Mouse (Mus musculus) inflammation-experienced regulatory T-cells (primary cell): ENCODE measurements around the gene Tmtc2. TPM values are rescaled to one million over a fixed set of nuclear protein-coding genes. Genes with fewer than 3 reads are reported as not detected.

Experiments used
- polyA plus RNA-seq, 2 experiments: library from polyadenylated mRNA; unstranded; fragments of 100-300 nt; shearing (Covaris generic); gene quantifications; one replicate each; pipeline ENCODE4 v1.2.1; 2017

Gene Tmtc2
- 1 to 10 TPM in 1 of 2 experiments, under 1 TPM in 1; 0.54 to 1.4 TPM for polyA plus RNA-seq

DNA sequence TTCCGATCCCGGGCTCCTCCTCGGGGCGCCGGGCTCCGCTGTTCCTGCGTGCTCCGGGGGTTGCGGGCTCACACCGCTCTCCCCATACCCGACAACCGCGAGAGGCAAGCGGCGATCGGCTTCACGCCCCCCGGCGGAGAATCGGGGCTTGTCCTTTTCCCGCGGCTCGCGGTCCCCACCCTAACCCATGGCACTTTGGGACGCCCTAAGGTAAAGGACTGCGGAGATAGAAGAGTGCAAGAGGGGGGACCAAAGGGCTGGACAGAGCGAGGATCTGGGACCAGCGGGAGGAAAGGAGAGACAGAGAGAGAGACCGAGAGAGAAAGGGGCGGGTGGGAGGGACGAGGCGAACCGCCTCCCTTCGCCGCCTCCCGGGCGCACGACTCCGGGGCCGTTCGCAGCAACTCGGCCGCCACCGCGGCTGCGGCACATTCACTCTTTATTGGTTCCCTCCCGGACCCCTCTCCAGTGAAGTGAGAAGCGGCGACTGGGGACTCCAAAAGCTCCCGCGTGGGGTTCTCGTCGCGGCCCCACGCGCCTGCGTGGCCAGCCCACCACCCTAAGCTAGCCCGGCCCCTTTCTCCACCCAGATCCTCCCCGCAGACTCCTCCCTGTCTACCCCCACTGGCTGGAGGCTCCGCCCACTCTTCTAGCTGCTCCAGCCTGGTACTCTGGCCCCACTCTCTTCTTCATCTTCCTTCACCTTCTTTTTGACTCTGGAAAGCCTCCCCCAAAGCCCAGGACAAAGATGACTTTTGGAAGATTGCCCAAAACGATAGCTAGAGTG, at the start of gene Tmtc2:
Gene Tmtc2, minus strand, starts transcription at position 544 of the 787 bp plus-strand sequence.

